Mouse (Mus musculus) liver, embryonic 14 days (tissue): Measurements from ENCODE around the gene Hist4h4. TPM values are rescaled to one million over a fixed set of nuclear protein-coding genes. Genes with fewer than 3 reads are reported as not detected.

ENCODE experiments used
- polyA plus RNA-seq: library from polyadenylated mRNA; depleted of rRNA; stranded (reverse); fragments of >200 nt; gene quantifications from 2 replicates; pipeline ENCODE4 v1.2.3, GENCODE M21; 2012; rRNA removed

Gene Hist4h4
- 2.3 and 2.9 TPM in 2 replicates for polyA plus RNA-seq

GRCm38 (mm10) chr6:136803739-136804633, at the start of gene Hist4h4:
Hist4h4 (minus strand) TSS chr6:136804415.

GRCm38 (mm10) chr6:136835352-136835751, 31.1 kb upstream of the Hist4h4 start, which contains the start of gene Smco3:
Smco3 (minus strand) TSS chr6:136835452.

GRCm38 (mm10) chr6:136827881-136828561, 23.8 kb upstream of the Hist4h4 start, which contains the start of gene Wbp11:
Wbp11 (minus strand) TSS chr6:136828233.

GRCm38 (mm10) chr6:136827516-136827880, 23.3 kb upstream of the Hist4h4 start, which contains the start of gene BC049715:
BC049715 (plus strand) TSS chr6:136827626.

GRCm38 (mm10) chr6:136808014-136808417, 3.8 kb upstream of the Hist4h4 start, which contains the start of gene H2afj:
H2afj (plus strand) TSS chr6:136808244.

GRCm38 (mm10) chr6:136781377-136781986, 22.7 kb downstream of the Hist4h4 start, which contains the start of gene Gucy2c:
Gucy2c (minus strand) TSS chr6:136781765.

Other genes with a start within 250 kb of the Hist4h4 start
- gene Plbd1, start 142.5 kb downstream of the Hist4h4 start, polyA plus RNA-seq: 3.8 and 4.8 TPM in 2 replicates
- 0.08 and 0.09 TPM in 2 replicates for gene Gucy2c, start 22.6 kb downstream of the Hist4h4 start, polyA plus RNA-seq
- 99.2 and 99.8 TPM in 2 replicates for gene H2afj, start 3.8 kb upstream of the Hist4h4 start, polyA plus RNA-seq
- gene BC049715, start 23.2 kb upstream of the Hist4h4 start, polyA plus RNA-seq: 0.61 and 0.81 TPM in 2 replicates
- 38.1 and 45.9 TPM in 2 replicates for gene Wbp11, start 23.8 kb upstream of the Hist4h4 start, polyA plus RNA-seq
- 0.07 and 0.10 TPM in 2 replicates for gene Smco3, start 31.0 kb upstream of the Hist4h4 start, polyA plus RNA-seq
- 15.1 and 19.9 TPM in 2 replicates for gene Art4, start 53.3 kb upstream of the Hist4h4 start, polyA plus RNA-seq
- gene Mgp, start 71.4 kb upstream of the Hist4h4 start, polyA plus RNA-seq: 0.67 and 3.9 TPM in 2 replicates
- 0.09 and 0.12 TPM in 2 replicates for gene Erp27, start 117.8 kb upstream of the Hist4h4 start, polyA plus RNA-seq
- gene Pde6h, start 119.4 kb upstream of the Hist4h4 start, polyA plus RNA-seq: under 0.01 and 0.07 TPM in 2 replicates
- gene Arhgdib, start 137.5 kb upstream of the Hist4h4 start, polyA plus RNA-seq: 75.0 and 109 TPM in 2 replicates